Mouse (Mus musculus) left cerebral cortex, postnatal 10 days (tissue): ENCODE data around the gene Ovca2. TPM values are rescaled to one million over a fixed set of nuclear protein-coding genes. Genes with fewer than 3 reads are reported as not detected.

Experiments used
- DNase-seq, 2 experiments: peaks; one replicate each; pipeline ENCODE4 v3.0.0; 2021 to 2022; ENCODE audit warnings: low spot score in 2 of 2, mixed read lengths in 1 of 2; ENCODE audit errors: extremely low spot score in 1 of 2
- intact Hi-C: fragments of 180-260 bp; cut with DNase I; formaldehyde crosslinking; loops from one replicate; pipeline ENCODE4 v1.15.1; 2025
- total RNA-seq, 2 experiments: library from RNA; stranded (reverse); gene quantifications; 2 replicates each; pipeline ENCODE4 v1.2.3; 2021

Ovca2 gene
- 10 to 100 TPM in 1 of 2 experiments, 1 to 10 TPM in 1; 9.2 to 11.3 TPM for total RNA-seq

DNA sequence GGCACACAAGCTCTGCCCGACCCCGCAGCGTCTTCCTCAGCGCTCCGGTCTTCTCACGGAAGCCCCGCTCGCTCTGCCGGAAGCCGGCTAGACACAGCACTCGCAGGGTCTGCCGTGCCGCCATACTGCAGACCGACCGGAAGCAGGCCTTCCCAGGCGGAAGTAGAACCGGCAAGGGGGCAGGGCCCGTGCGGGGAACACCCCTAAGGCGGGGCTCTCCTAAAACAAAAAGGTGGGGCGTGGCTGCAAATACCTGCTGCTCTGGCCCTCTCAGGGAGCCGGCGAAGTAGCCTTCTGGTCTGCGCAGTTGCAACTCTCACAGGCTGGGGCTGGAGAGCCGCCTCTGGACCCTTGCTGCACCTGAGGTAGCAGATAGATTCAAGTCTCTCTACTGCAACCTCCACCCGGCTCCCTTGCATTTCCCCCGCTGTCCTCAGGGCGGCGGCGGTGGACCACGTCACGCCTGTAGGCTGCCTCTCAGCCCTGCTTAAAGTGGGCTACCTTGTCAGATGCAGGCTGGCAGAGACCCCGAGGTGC, at the start of gene Ovca2:
Gene Ovca2 (minus strand): TSS at position 164 of the 537 bp plus-strand sequence.
- intact Hi-C loops: loop anchor here (2.0 to 10.0 kb wide), 2 partner anchors 112 to 336 kb away; partner anchors contain the start of genes Rilp and Scarf1
- peak; percentile 88 to 95 for DNase-seq

DNA sequence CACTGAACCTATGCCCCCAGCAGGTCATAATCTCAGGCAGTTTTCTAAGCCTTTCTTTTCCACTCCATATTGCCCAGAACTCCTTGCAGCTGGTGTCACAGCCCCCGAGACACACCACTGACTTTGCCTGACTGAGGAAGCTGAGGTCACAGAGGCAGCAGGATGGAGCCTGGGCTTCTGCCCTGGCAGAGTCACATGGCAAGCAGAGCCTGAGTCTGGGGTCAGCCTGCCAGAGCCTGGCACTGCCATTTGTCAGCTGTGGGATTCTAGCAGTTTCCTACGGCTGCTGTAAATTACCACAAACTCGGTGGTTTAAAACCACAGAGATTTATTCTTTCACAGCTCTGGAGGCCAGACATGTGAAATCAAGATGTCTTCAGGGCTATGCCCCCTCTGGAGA, 49.0 kb upstream of the Ovca2 start:
- no peak for DNase-seq
- intact Hi-C loops: no loop called here

DNA sequence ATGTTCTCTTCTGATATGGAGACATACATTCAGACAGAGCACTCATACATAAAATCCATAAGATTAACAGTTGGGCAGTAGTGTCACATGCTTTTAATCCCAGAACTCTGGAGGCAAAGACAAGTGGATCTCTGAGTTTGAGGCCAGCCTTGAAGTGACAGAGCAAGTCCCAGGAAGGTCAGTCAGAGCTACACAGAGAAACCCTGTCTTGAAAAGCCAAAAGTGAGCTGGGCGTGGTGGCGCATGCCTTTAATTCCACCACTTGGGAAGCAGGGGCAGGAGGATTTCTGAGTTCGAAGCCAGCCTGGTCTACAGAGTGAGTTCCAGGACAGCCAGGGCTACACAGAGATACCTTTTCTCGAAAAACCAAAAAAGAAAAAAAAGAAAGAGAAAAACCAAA, 46.2 kb upstream of the Ovca2 start:
- DNase-seq: no peak
- intact Hi-C loops: no loop called here

DNA sequence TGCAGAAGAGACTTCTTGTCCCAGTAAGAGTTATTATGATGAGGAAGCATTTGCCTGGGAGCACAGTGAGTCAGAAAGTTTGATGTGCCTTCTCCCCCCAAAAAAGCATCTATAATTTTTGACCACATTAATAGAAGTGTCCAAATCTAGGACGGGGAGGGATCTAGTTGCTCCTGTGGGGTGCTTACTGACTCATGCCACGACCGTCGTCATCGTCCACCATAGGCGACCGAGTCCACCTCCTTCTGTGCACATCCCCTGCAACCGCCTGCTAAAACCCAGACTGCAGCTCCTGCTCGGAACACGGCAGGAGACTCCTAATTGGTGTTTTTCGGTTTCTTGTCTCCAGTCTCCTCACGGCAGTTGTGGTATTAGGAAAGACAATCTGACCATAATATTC, 45.4 kb upstream of the Ovca2 start:
- no peak for DNase-seq
- intact Hi-C loops: no loop called here

DNA sequence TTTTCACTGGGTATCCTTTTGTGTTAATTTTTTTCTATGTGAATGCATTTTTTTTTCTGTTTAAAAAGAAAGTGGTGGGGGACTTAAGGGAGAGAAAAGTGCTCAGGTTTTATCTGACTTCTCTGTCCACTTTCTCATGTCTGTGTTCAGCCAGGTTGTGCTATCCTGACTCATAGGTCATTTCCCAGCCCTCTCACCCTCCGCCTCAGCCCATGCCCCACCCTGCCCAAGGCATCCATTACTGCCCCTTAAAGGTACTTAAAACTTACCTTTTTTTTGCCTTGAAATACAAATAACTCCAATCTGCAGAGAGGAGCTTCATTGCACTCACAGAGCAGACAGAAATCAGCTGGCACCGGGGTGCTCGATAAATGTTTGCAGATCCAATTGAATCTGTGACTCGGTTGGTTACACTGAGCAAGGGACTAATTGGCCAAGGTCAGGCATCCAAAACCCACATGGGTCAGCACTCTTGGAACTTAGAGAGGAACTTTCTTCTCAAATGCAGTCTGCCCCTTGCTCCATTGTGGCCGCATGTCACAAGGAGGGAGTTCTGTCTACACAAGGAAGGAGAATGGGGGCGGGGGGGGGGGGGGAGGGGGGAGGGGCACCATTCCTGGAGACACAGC, 42.0 kb upstream of the Ovca2 start:
- intact Hi-C loops: no loop called here
- DNase-seq: no peak

DNA sequence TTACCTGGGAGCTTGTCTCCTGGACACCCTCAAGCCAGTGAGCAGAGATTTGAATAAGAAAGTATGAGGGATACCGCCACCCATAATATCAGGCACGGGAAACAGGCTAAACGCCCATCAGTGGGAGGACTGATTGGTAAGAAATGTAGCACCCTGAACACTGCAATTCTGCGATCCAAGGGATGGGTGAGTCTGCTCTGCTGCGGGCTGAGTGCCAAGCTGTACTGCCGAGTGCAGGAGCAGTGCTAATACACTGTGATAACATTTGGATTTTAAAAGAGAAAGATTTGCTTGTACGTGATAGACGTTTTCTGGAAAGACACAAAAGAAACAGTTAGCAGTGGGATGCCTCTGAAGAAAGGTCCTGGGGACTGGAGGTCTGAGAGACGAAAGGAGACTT, 41.5 kb upstream of the Ovca2 start:
- peak in 1 of 2 experiments; percentile 70 for DNase-seq
- intact Hi-C loops: no loop called here

DNA sequence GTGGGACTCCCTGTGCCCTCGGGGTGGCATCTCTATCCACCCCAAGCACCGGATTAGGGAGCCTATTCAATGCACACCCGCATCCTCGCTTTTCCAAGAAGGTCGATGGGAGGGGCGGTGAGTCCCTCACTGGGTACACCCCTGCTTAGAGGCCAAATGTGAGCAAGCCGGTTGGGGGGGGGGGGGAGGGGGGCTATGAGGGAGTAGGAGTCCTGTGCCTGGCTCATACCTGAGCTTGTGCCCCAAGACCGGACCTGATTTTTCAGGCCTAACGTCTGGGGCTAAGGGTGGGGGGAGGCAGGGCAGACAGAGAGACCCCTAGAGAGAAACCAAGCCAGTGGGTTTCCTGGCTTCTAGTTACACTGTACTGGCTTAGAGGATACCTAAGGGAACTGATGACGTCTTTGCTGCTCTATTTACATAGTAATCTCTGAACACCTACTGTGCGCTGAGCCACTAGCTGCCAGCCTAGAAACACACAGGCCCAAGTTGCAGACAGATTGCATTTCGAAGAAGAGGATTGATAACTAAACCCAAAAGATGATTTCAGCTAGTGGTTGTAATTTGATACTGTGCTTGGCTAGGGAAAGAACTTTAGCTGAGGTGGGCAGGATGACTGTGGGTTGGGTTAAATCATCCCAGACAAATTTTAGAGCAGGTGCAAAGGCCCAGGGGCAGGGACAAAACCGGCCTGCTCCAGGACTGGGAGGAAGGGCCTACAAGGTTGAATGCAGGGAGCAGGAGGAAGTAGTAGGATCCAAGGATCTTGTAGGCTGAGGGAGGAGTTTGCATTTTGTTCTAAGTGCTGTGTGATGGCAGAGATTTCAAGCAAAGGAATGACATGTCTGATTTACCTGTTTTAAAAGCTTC, 35.7 kb upstream of the Ovca2 start:
- DNase-seq: no peak
- intact Hi-C loops: no loop called here

DNA sequence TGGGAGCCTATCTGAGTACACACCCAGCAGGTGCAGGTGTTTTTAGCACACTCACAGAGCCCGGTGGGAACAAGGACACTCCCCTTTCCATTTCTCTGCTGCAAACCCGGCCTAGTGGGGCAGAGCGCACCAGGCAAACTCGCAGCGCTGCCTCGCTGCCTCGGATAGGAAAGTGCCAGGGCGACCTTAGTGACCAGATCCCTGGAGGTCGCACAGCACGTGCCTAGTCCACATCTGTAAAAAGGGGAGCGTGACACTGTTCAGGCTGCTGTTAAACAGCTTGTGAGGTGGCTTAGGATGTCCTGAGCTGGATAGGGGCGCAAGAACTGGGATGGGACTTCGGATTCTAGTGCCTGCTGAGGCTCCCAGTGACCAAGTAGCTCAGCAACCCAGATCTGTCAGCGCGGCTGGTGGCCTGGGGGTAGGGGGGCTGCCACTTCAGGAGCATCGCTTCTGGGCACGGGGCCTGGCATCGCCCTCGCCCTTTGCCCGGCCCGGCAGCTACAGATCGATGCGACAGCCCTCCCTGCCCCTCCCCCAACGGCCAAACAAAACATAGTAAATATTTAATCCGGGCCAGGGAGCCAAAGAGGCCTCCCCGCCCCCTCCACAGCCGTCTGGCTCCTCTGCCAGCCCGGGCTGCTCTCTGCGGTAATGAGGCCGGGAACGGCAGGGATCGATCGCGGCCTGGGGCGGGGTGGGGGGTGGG, 34.9 kb upstream of the Ovca2 start:
- intact Hi-C loops: no loop called here
- DNase-seq: peak in 1 of 2 experiments; percentile 73

DNA sequence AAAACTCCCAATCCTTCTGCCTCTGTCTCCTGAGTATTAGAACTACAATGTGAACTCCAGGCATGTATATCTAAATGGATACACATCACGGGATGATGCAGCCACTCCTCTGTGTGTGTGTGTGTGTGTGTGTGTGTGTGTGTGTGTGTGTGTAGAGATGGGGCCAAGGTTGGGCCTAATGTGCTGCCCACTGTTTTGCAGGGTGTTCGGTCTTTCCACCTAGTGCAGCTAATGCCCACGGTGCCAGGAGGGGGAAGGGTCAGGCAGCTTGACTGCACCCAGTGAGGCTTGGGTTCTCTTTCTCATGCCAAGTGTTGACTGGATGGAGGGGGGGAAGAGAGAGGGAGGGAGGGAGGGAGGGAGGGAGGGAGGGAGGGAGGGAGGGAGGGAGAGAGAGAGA, 34.2 kb upstream of the Ovca2 start:
- intact Hi-C loops: no loop called here
- DNase-seq: no peak

DNA sequence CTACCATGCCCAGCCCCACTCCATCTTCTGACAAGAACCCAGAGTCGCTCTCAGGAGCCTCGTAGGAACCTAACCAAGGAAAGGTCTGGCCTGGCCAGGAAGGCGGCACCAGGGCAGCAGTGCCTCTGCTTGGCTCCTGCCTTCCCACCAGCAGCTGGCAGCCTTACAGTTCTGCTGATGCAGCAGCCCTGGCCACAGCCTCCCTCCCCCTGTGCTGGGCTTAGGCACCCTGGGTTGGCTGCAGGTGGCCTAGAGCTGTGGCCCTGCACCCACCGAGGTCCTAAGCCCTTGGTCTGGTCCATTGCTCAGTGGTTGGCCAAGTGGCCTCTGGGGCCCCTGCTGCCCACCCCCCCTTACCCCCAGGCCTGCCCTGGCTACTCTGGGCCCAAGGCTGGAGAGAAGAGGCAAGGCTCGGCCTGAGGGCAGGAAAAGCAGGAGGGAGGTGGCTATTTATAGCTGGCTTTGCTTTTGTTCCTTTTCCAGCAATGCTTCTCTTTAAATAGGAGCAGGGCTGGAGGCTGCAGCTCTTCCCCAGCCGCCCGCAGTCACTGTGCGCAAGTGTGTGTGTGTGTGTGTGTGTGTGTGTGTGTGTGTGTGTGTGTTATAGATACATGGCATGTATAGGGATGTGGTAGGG, 33.5 kb upstream of the Ovca2 start:
- intact Hi-C loops: no loop called here
- peak; percentile 52 to 63 for DNase-seq

DNA sequence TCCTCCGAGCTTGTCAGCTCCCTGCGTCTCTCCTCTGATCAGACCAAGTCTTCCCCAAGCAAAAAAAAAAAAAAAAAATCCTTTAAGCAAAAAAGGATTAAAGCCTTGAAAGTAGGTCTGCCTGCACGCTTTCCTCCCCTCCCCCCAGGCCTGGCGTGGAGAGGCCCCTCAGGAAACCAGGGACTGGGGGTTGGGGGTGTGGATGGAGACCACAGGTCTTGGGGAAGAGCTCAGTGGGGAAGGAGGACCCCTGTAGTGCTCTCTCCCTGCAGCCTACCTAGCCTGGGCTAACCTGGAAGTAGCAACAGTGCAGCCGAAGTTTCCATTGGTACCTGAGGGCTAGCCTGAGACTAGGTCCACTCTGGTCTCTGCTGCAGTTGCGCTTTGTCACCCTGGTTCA, 32.1 kb upstream of the Ovca2 start:
- no peak for DNase-seq
- intact Hi-C loops: no loop called here

DNA sequence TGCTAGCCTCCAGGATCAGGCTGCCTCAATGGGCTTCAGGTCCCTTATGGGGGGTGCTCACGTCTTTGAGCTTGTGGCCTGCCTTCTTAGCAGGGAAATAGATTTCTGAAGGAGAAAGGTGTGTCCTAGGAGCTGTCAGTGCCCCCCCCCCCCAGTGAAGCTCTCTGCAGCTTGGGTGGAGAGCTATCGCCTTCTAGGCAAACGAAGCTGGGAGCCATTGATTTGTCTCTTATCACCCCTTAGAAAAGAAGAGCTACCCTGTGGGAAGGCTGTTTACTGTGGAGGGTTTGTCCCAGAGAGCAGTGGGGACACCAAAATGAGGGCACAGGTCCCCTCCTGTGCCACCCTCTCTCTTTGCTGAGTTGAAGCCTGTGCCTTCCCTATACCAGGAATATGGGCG, 31.5 kb upstream of the Ovca2 start:
- intact Hi-C loops: no loop called here
- no peak for DNase-seq

DNA sequence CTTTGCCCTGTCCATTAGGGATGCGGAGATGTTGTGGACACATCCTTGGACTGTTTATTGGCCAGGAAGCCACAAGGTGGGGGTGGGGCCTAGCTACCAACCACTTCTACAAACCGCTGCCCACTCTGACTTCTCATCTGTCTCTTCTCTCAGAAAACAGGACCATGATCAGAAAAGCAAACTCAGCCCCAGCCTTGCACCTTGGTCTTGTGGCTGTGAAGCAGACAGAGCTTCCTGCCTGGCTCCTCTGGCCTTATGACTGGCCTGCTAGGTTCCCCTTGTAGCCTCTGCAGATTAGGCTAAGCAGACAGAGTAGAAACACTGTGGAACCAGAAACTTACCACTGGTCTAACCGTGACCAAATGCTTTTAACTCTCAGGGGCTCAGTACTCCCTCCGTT, 30.7 kb upstream of the Ovca2 start:
- intact Hi-C loops: no loop called here
- DNase-seq: no peak

DNA sequence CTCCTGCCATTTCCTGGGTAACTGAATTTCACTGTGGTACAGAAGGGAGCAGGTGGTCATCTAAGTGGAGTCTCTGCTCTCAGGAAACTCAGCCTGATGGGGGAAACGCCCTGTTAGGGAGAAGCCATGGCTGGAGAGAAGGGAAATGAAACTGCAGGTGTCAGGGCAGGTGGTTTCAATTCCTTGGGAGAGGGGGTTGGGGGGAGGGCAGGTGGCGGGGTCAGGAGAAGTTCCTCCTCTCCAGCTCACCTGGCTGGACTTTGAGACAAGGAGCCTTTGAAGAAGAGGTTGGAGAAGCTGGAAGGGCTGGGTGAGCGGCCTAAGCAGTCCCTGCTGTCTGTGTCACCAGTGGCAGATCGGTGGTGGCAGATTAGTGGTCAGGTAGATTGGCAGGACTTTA, 27.7 kb upstream of the Ovca2 start:
- intact Hi-C loops: no loop called here
- DNase-seq: no peak

DNA sequence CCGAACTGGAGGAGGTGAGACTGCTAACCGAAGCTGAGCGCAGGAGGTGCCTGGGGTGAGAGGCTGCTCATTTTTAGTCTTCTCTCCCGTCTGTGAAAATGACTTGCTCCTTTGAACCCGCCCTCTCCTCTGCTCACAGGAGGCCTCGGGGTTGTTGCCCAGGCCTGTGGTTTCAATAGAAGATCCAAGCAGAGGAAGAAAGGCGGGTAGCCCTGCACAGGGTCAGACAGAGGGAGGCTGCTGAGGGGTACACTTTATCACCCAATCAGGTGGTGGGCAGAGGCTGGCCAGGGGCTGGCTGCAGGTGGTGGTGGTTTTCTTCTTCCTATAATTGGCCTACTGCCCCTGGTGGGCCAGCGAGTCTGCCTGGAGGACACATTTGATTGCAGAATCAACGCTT, 25.8 kb upstream of the Ovca2 start:
- no peak for DNase-seq
- intact Hi-C loops: no loop called here

DNA sequence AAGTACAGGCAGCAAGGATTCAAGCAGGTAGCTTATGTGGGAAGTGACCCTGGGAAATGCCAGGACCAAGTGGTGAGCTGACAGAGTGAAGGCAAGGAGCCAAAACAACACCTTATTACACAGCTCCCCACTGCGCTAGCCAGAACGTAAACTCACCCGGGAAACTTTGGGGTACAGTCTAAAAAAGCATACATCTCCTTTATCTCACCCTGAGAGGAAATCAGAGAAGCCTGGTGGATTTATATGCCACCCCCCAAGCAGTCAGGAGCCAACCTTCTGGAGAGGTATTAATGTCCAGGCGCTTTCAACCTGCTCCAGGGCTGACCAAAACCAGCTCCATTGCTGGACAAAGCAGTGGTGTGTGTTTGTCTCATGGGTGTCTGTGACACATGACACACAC, 25.3 kb upstream of the Ovca2 start:
- intact Hi-C loops: no loop called here
- DNase-seq: no peak

DNA sequence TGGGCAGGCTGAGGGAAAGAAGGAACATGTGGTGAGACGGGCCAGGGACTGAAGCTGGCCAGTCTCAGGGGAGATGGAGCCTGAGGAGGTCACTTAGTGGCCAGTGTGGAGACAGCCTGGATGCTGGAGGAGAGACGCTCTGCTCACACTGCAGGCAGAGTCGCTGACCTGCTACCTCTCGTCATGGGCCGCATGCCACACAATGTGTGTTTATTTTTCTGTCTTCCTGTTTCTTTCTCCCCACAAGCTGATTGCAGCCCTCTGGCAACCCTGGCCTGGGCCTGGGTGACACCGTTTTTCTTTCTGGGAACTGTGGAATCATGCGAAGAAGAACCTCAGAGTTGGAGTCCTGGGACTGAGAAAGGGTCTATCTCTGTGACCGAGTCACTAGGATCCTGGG, 23.1 kb upstream of the Ovca2 start:
- DNase-seq: no peak
- intact Hi-C loops: no loop called here

DNA sequence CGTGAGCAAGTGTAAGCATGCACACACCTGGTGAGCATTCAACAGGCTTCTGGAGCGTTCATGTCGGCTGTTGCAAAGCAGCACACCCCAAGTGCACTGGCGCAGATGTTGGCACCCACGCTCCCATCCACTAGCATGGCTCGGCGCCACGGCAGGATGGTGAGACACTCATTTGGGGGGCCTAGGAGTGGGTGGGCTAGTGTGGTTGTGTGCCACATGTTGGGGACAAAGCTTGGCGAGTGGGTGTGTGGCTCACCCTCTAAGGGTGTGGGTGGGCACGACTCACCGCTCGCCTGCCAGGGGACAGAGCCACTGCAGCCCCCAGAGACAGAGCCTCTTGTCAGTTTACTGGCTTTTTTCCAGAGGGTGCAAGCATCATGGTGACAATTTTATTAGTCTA, 22.3 kb upstream of the Ovca2 start:
- intact Hi-C loops: no loop called here
- DNase-seq: peak in 1 of 2 experiments; percentile 60

DNA sequence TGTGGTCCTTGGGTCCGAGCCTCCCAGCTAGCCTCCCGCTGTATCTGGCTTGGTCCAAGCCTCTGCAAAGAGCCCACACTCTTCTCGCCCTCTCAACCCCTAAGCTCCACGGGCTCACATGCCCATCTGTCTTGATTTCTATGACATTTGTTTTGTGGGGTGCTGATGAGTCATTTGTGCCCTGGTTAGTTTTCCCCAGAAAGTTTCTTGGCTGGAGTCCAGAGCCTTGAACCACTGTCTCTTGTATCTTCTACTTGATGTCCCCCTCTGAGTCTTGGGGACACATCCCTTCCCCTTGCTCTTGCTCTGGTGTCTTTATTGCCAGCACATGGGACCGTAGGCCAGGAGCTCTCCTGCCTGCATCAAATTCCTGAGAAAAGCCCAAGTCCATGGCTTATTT, 21.3 kb upstream of the Ovca2 start:
- intact Hi-C loops: no loop called here

More for the DNA sequence above, 21.3 kb upstream of the Ovca2 start:
- DNase-seq: no peak
